Mouse (Mus musculus): Measurements from ENCODE around the gene Esrrb. TPM values are rescaled to one million over a fixed set of nuclear protein-coding genes. Genes with fewer than 3 reads are reported as not detected.

Esrrb gene
- polyA plus RNA-seq, 2 experiments, result 0.61 to 1.8 TPM

DNA sequence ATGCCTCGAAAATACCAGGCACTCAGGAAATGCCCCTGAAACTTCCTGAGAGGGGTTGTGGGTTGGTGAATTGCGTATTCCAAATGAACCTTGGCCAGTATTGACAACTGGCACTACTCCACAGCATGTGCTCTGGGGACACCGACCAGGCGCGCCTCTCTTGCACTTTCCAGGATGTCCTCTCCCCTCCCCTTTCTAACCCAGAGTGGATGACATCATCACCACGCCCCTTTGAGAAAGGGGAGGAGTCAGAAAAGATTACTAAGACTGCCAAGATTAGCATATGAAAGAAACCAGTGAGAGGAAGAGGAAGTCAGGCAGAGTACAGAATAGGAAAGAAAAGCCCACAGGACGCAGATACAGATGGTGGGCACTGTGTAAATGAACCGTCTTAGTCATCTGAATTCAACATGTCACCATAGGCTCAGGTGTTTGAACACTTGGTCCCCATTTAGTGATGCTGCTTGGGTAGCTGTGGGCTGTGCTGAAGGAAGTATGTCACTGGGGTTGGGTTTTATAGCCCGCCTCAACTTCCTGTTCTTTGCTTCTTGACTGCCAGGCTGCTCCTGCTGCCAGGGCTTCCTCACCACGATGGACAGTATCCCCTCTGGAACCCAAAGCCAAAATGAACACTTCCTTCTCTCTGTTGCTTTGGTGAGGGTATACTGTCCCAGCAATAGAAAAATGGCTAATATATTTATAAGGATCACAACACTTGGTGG, 196.0 kb downstream of the Esrrb start:
- DNase-seq (ENCODE audit: low spot score), result peak; percentile 3
- no peak overlapping the region for H3K9ac ChIP-seq (ENCODE audit: low read depth, low read length, severe bottlenecking)
- H3K9me3 ChIP-seq (ENCODE audit: control insufficient read depth, low read length), result no peaks in the 10 kb centered on the region
- H3K27me3 ChIP-seq (ENCODE audit: control insufficient read depth, insufficient read depth, low read length), result no peaks in the 10 kb centered on the region
- 46% methylated on average over 10 of the region's 10 CpGs for WGBS
- H3K36me3 ChIP-seq (ENCODE audit: control insufficient read depth, insufficient read depth, low read length), result no peaks in the 10 kb centered on the region
- no peak overlapping the region for H3K27ac ChIP-seq (replicated peaks; ENCODE audit: low read depth, low read length)
- no peak for ATAC-seq (ENCODE audit: low FRiP score, low read depth)
- H3K4me1 ChIP-seq (ENCODE audit: control insufficient read depth, insufficient read depth, low read length), result no peaks in the 10 kb centered on the region
- no peak overlapping the region for H3K4me3 ChIP-seq (replicated peaks; ENCODE audit: low read length)
- no peak for TF ChIP-seq POLR2A (IDR thresholded peaks at IDR 0.05; ENCODE audit: borderline replicate concordance, extremely low read depth, insufficient read depth, insufficient read length)
- no peak overlapping the region for H3K4me2 ChIP-seq (replicated peaks; ENCODE audit: low read depth, low read length, severe bottlenecking)

DNA sequence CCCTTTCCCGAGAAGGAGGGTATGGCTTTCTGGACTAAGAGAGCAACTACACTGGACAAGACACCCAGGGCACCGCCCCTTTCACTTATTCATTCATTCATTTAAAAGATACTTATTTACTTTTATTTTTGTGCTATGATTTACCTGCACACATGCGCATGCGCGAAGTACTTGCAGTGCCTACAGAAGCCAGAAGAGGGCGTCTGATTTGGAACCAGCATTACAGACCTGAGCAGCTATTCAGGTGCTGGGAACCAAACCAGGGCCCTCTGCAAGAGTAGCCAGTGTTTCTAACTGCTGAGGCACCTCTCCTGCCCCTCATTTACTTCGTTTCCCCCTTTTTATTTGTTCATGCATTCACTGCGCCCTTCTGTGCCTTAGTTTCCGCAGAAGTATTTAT, 198.0 kb downstream of the Esrrb start:
- no peak for TF ChIP-seq POLR2A (IDR thresholded peaks at IDR 0.05; ENCODE audit: borderline replicate concordance, extremely low read depth, insufficient read depth, insufficient read length)
- WGBS, result 88% methylated on average over 9 of the region's 9 CpGs
- Histone ChIP-seq H3K4me3 (replicated peaks; ENCODE audit: low read length) (no peak overlapping the region), H3K9ac (ENCODE audit: low read depth, low read length, severe bottlenecking) (no peak overlapping the region), H3K4me2 (replicated peaks; ENCODE audit: low read depth, low read length, severe bottlenecking) (no peak overlapping the region), H3K36me3 (ENCODE audit: control insufficient read depth, insufficient read depth, low read length) (no peaks in the 10 kb centered on the region), H3K9me3 (ENCODE audit: control insufficient read depth, low read length) (no peaks in the 10 kb centered on the region), H3K27me3 (ENCODE audit: control insufficient read depth, insufficient read depth, low read length) (no peaks in the 10 kb centered on the region), H3K27ac (replicated peaks; ENCODE audit: low read depth, low read length) (no peak overlapping the region), H3K4me1 (ENCODE audit: control insufficient read depth, insufficient read depth, low read length) (no peaks in the 10 kb centered on the region)
- ATAC-seq (ENCODE audit: low FRiP score, low read depth) (no peak), DNase-seq (ENCODE audit: low spot score) (no peak)

DNA sequence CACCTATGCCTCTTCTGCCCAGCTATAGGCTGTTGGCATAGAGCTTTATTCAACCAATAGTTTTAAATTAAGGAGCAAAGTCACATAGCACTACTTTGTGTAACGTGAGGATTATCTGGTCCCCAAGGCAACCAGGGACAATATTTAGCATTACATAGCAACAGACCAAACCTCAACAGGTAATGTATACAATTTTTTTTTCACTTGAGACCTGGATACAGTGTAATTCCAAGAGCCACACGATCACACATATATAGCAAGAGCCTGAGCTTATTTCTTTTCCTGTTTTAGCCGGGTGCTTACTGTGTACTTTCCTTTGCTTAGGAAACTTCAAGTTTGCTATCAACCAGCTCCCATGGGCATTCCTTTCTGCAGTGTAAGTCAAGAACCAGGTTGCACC, 201.8 kb downstream of the Esrrb start:
- Histone ChIP-seq H3K4me1 (ENCODE audit: control insufficient read depth, insufficient read depth, low read length) (no peaks in the 10 kb centered on the region), H3K36me3 (ENCODE audit: control insufficient read depth, insufficient read depth, low read length) (no peaks in the 10 kb centered on the region), H3K9me3 (ENCODE audit: control insufficient read depth, low read length) (no peaks in the 10 kb centered on the region), H3K27ac (replicated peaks; ENCODE audit: low read depth, low read length) (no peak overlapping the region), H3K27me3 (ENCODE audit: control insufficient read depth, insufficient read depth, low read length) (no peaks in the 10 kb centered on the region), H3K9ac (ENCODE audit: low read depth, low read length, severe bottlenecking) (no peak overlapping the region), H3K4me3 (replicated peaks; ENCODE audit: low read length) (no peak overlapping the region), H3K4me2 (replicated peaks; ENCODE audit: low read depth, low read length, severe bottlenecking) (no peak overlapping the region)
- ATAC-seq (ENCODE audit: low FRiP score, low read depth), result no peak
- 73% methylated on average over 3 of the region's 3 CpGs for WGBS
- no peak for DNase-seq (ENCODE audit: low spot score)
- TF ChIP-seq POLR2A (IDR thresholded peaks at IDR 0.05; ENCODE audit: borderline replicate concordance, extremely low read depth, insufficient read depth, insufficient read length), result no peak

DNA sequence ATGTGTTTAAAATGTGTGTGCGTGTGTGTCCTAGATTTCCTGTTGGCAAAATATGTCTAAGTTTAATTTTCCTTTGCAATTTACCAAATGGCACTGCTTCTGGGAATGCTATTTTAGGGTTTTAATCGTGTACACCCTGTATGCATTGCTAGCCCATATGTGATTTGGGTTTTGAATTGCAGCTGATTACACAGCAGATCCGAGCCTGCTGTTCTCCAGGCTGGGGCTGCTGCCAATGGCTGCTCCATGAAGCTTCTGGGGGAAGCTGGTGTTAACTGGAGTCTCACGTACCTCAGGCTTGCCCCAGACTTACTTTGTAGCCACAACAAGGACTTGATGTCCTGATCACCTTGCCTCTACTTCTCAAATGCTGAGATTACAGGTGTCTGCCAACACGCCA, 205.1 kb downstream of the Esrrb start:
- Histone ChIP-seq H3K9me3 (ENCODE audit: control insufficient read depth, low read length) (no peaks in the 10 kb centered on the region), H3K36me3 (ENCODE audit: control insufficient read depth, insufficient read depth, low read length) (no peaks in the 10 kb centered on the region), H3K4me2 (replicated peaks; ENCODE audit: low read depth, low read length, severe bottlenecking) (no peak overlapping the region), H3K27me3 (ENCODE audit: control insufficient read depth, insufficient read depth, low read length) (no peaks in the 10 kb centered on the region), H3K27ac (replicated peaks; ENCODE audit: low read depth, low read length) (no peak overlapping the region), H3K9ac (ENCODE audit: low read depth, low read length, severe bottlenecking) (no peak overlapping the region), H3K4me1 (ENCODE audit: control insufficient read depth, insufficient read depth, low read length) (no peaks in the 10 kb centered on the region), H3K4me3 (replicated peaks; ENCODE audit: low read length) (no peak overlapping the region)
- ATAC-seq (ENCODE audit: low FRiP score, low read depth), result no peak
- 72% methylated on average over 5 of the region's 5 CpGs for WGBS
- no peak for TF ChIP-seq POLR2A (IDR thresholded peaks at IDR 0.05; ENCODE audit: borderline replicate concordance, extremely low read depth, insufficient read depth, insufficient read length)
- DNase-seq (ENCODE audit: low spot score), result no peak

Other genes with a start within 250 kb of the Esrrb start
- gene Gpatch2l, start 119.3 kb upstream of the Esrrb start, polyA plus RNA-seq (2012; rRNA removed), result 16.5 and 18.3 TPM in 2 replicates
- gene Gpatch2l, start 119.3 kb upstream of the Esrrb start, polyA plus RNA-seq (2014; fragmentation: Nextera tagmentation; extraction: Ambion mirVana), result 15.3 and 17.5 TPM in 2 replicates